Mouse (Mus musculus): ENCODE results near the gene Lor.

Gene Lor

GRCm38 (mm10) chr3:92083042-92083441 is at the start of gene Lor:
TSS of gene Lor (minus strand) at chr3:92083142.
- no peak for DNase-seq (ENCODE audit: low read depth, low spot score)

- no peak for DNase-seq (ENCODE audit: low read depth, low spot score)
Observed at GRCm38 (mm10) chr3:92123847-92124246, 40.9 kb upstream of the Lor start, which contains the start of gene Prr9. TSS of gene Prr9 (minus strand) at chr3:92123947.

- DNase-seq (ENCODE audit: low read depth, low spot score), result no peak
Observed at GRCm38 (mm10) chr3:92120902-92121301, 38.0 kb upstream of the Lor start.

- no peak for DNase-seq (ENCODE audit: low read depth, low spot score)
Observed at GRCm38 (mm10) chr3:92117930-92118329, 35.0 kb upstream of the Lor start.

- DNase-seq (ENCODE audit: low read depth, low spot score), result no peak
Observed at GRCm38 (mm10) chr3:92111526-92111925, 28.6 kb upstream of the Lor start.

- DNase-seq (ENCODE audit: low read depth, low spot score), result no peak
Observed at GRCm38 (mm10) chr3:92110790-92111189, 27.8 kb upstream of the Lor start.

- DNase-seq (ENCODE audit: low read depth, low spot score), result no peak
Observed at GRCm38 (mm10) chr3:92106582-92106981, 23.6 kb upstream of the Lor start.

- no peak for DNase-seq (ENCODE audit: low read depth, low spot score)
Observed at GRCm38 (mm10) chr3:92081285-92081931, 1.5 kb downstream of the Lor start.

- DNase-seq (ENCODE audit: low read depth, low spot score), result no peak
Observed at GRCm38 (mm10) chr3:92080462-92081284, 2.3 kb downstream of the Lor start.

- no peak for DNase-seq (ENCODE audit: low read depth, low spot score)
Observed at GRCm38 (mm10) chr3:92050382-92051054, 32.4 kb downstream of the Lor start.

GRCm38 (mm10) chr3:92033892-92034291 is 49.0 kb downstream of the Lor start:
- no peak for DNase-seq (ENCODE audit: low read depth, low spot score)

GRCm38 (mm10) chr3:92033203-92033602 is 49.7 kb downstream of the Lor start:
- DNase-seq (ENCODE audit: low read depth, low spot score), result no peak
